Mouse (Mus musculus) heart, embryonic 16.5 days (tissue): Measurements from ENCODE around the gene Ccng2. TPM values are rescaled to one million over a fixed set of nuclear protein-coding genes. Genes with fewer than 3 reads are reported as not detected.

Experiments used
- ATAC-seq: fragments of 200-750 bp; cut with Nextera tagmentation; replicated peaks from 2 replicates; pipeline ENCODE4 v1.8.0; 2017; ENCODE audit warnings: moderate number of reproducible peaks; ENCODE audit not compliant: insufficient read depth, low FRiP score; ENCODE audit errors: extremely low read depth
- H3K27ac ChIP-seq: fragments of 300-500 bp; sonication (generic); 2 replicates; pipeline ENCODE4 v1.5.1; 2014; ENCODE audit warnings: mild to moderate bottlenecking, low read length, control low read depth, moderate library complexity
- H3K27me3 ChIP-seq: fragments of 300-500 bp; sonication (generic); 2 replicates; pipeline ENCODE4 v1.6.1; 2014; ENCODE audit warnings: low read length, mixed read lengths; ENCODE audit not compliant: control insufficient read depth, insufficient read depth
- H3K36me3 ChIP-seq: fragments of 300-500 bp; sonication (generic); 2 replicates; pipeline ENCODE4 v1.6.1; 2014; ENCODE audit not compliant: control insufficient read depth, insufficient read depth
- H3K4me1 ChIP-seq: fragments of 300-500 bp; sonication (generic); 2 replicates; pipeline ENCODE4 v1.6.1; 2014; ENCODE audit warnings: low read length, mixed read lengths; ENCODE audit not compliant: control insufficient read depth, insufficient read depth
- H3K4me2 ChIP-seq: fragments of 300-500 bp; sonication (generic); 2 replicates; pipeline ENCODE4 v1.6.1; 2014; ENCODE audit warnings: low read depth, mild to moderate bottlenecking, control low read depth, low read length
- H3K4me3 ChIP-seq: fragments of 300-500 bp; sonication (generic); 2 replicates; pipeline ENCODE4 v1.5.1; 2014; ENCODE audit warnings: mild to moderate bottlenecking, control low read depth, low read length
- H3K9ac ChIP-seq: fragments of 300-500 bp; sonication (generic); 2 replicates; pipeline ENCODE4 v1.6.1; 2014; ENCODE audit warnings: low read length, control low read depth
- H3K9me3 ChIP-seq: fragments of 300-500 bp; sonication (generic); replicated peaks from 2 replicates; pipeline ENCODE4 v1.6.1; 2016; ENCODE audit warnings: low read length; ENCODE audit not compliant: control insufficient read depth
- WGBS: fragments of 180-500 bp; shearing (Covaris S2); extraction: QIAGEN DNeasy Blood & Tissue Kit; methylation state at CpG from one replicate; pipeline ENCODE4 v1.1.7; 2014; 5-methylcytosine and 5-hydroxymethylcytosine counted together
- polyA plus RNA-seq: library from polyadenylated mRNA; unstranded; fragments of >200 nt; fragmentation: Nextera tagmentation; extraction: Ambion mirVana; gene quantifications from 2 replicates; pipeline ENCODE4 v1.2.1, GENCODE M21; 2015

The Ccng2 gene
- 38.3 and 46.9 TPM in 2 replicates for polyA plus RNA-seq

DNA sequence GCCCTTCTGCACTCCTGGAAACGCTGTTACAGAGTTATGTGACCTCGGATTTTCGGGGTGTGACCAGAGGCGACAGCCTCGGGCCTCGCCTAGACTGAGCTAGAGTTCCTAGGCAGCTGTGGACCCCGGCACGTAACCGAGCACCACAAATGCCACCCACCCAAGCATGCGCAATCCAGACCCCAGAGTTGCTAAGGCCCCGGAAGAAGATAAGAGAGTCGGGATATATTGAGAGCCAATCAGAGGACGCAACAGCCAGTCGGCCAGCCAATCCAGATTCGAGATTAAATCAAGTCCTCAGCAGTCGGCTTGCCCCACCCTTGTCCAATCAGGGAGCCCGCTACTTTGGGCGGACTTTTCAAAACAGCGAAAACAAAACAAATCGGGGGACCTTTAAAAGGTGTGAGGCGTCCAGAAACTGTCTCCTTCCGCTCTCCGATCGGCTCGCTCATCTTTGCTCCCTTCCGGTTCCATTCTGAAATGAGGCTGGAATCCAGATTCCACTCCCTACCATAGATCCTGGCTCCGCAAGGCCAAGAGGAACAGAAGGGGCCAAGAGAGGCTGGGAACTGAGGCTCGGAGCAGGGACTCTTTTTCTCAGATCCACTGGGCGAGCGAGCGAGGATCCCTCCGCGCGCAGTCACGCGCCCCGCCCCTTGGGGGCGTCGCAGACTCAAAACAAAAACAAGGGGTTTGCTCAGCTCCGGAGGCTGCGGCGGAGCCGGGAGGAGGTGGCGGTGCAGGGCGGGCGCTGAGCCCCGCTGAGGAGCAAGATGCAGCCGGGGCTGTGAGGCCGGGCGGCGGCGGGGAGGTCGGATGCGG, at the start of gene Ccng2:
Gene Ccng2 (plus strand): TSS at position 375 of the 822 bp plus-strand sequence.
- peak within 1 kb of the TSS; percentile 95 for H3K27ac ChIP-seq
- ATAC-seq = peak; percentile 92
- no peaks in the 10 kb centered on the region for H3K9me3 ChIP-seq
- under 1% methylated on average over 54 of the region's 54 CpGs for WGBS
- H3K9ac ChIP-seq = peak within 1 kb of the TSS; percentile 94
- no peaks in the 10 kb centered on the region for H3K27me3 ChIP-seq
- H3K4me3 ChIP-seq = peak within 1 kb of the TSS; percentile 84
- H3K36me3 ChIP-seq = peaks cover 14% of the 10 kb centered on the region
- H3K4me2 ChIP-seq = peak within 1 kb of the TSS; percentile 78
- peaks cover 21% of the 10 kb centered on the region for H3K4me1 ChIP-seq

DNA sequence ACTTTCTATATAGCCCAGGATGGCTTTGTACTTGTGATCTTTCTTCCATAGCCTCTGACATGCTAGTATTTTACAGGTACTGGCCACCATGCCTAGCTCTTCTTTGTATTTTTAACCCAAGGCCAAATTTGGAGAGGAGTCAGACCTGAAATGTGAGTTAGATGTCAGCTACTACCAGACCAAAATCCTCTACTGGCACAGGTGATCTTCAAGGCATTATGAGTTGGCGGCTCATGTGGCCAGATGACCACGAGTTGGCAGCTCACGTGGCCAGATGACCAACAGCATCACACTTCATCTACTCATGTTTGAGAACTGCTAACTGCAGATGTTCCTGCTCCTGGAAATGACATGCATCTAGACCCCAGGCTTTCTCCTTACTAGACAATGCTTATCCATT, 48.7 kb upstream of the Ccng2 start:
- no peak overlapping the region for H3K9ac ChIP-seq
- H3K9me3 ChIP-seq = no peaks in the 10 kb centered on the region
- no peak overlapping the region for H3K4me3 ChIP-seq
- H3K4me1 ChIP-seq = no peaks in the 10 kb centered on the region
- no peak overlapping the region for H3K4me2 ChIP-seq
- H3K27ac ChIP-seq = no peak overlapping the region
- no peaks in the 10 kb centered on the region for H3K36me3 ChIP-seq
- no peak for ATAC-seq
- H3K27me3 ChIP-seq = no peaks in the 10 kb centered on the region
- 78% methylated on average over 3 of the region's 3 CpGs for WGBS

DNA sequence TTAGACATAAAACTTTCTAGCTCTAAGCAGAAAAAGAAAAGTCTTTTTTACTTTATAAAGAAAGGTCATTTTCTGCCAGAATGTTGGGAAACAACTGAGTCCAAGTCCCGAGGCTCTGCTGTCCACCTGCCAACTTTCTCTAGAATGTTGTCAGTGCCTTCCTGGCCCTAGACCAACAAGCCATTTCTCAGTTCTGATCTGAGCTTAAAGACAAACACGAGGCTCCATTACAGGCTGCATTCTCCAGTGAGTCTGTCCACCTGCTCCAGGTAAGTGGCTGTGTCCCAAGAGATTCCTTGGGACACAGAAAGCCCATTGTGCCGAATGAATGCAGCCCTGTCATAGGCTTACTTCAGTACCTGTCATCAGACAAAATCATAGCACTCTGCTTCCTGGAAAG, 45.4 kb upstream of the Ccng2 start:
- no peaks in the 10 kb centered on the region for H3K27me3 ChIP-seq
- no peak overlapping the region for H3K27ac ChIP-seq
- no peak overlapping the region for H3K4me3 ChIP-seq
- ATAC-seq = no peak
- H3K9ac ChIP-seq = no peak overlapping the region
- no peaks in the 10 kb centered on the region for H3K4me1 ChIP-seq
- H3K36me3 ChIP-seq = no peaks in the 10 kb centered on the region
- H3K4me2 ChIP-seq = no peak overlapping the region
- 41% methylated on average over 3 of the region's 3 CpGs for WGBS
- H3K9me3 ChIP-seq = no peaks in the 10 kb centered on the region

DNA sequence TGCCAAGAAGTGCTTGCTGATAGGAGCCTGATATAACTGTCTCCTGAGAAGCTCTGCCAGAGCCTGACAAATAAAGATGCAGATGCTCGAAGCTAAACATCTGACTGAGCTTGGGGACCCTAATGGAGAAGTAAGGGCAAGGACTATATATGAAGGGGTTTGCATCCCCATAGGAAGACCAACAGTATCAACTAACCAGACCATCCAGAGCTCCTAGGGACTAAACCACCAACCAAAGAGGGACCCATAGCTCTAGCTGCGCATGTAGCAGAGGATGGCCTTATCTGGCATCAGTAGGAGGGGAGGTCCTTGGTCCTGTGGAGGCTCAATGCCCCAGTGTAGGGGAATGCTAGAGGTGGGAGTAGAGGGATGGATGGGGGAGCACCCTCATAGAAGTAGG, 42.5 kb upstream of the Ccng2 start:
- H3K4me1 ChIP-seq = no peaks in the 10 kb centered on the region
- no peak overlapping the region for H3K9ac ChIP-seq
- no peaks in the 10 kb centered on the region for H3K9me3 ChIP-seq
- ATAC-seq = no peak
- H3K4me2 ChIP-seq = no peak overlapping the region
- no peaks in the 10 kb centered on the region for H3K27me3 ChIP-seq
- H3K27ac ChIP-seq = no peak overlapping the region
- WGBS = 56% methylated on average over 2 of the region's 2 CpGs
- H3K4me3 ChIP-seq = no peak overlapping the region
- no peaks in the 10 kb centered on the region for H3K36me3 ChIP-seq

DNA sequence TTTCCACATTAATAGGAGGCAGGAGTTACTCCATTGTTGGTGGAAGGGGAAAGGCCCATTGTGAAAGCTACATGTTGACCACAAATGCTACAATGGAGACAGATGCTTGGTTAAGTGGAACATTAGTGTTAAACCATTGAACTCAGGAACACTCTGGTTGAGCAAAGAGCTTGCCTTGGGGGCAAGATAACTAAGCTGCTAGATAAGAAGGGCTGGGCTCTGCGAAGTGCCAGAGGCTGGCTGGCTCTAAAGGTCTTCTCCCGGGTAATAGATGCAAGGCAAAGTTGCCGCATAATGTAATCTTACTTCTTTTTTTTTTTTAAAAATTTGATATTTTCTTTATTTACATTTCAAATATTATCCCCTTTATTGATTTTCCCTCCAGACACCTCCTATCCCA, 39.9 kb upstream of the Ccng2 start:
- Histone ChIP-seq H3K4me1 (no peaks in the 10 kb centered on the region), H3K27me3 (no peaks in the 10 kb centered on the region), H3K9ac (no peak overlapping the region), H3K9me3 (no peaks in the 10 kb centered on the region), H3K27ac (no peak overlapping the region), H3K4me2 (no peak overlapping the region), H3K36me3 (no peaks in the 10 kb centered on the region), H3K4me3 (no peak overlapping the region)
- no peak for ATAC-seq
- 74% methylated on average over 3 of the region's 3 CpGs for WGBS

DNA sequence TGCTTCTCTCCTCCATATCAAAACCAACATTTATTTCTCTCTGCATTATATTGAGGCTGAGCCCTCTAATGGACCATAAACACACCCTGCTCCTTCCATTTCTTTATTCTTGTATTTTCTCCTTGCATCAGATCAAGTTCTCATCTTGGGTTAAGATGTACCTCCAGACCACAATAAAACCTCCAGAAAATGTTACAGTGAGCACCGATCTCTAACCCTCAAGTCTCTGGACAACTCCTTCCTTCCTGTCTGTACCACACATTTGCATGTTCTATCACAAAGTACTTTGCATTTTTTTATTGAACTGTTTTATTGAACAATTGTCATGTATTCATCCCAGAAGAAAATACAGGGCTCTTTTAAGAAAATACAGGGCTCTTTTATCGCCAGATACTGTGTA, 37.5 kb upstream of the Ccng2 start:
- Histone ChIP-seq H3K9me3 (no peaks in the 10 kb centered on the region), H3K4me2 (no peak overlapping the region), H3K27ac (no peak overlapping the region), H3K4me1 (no peaks in the 10 kb centered on the region), H3K27me3 (no peaks in the 10 kb centered on the region), H3K4me3 (no peak overlapping the region), H3K36me3 (no peaks in the 10 kb centered on the region), H3K9ac (no peak overlapping the region)
- ATAC-seq = no peak
- WGBS = 67% methylated on average over 2 of the region's 2 CpGs

DNA sequence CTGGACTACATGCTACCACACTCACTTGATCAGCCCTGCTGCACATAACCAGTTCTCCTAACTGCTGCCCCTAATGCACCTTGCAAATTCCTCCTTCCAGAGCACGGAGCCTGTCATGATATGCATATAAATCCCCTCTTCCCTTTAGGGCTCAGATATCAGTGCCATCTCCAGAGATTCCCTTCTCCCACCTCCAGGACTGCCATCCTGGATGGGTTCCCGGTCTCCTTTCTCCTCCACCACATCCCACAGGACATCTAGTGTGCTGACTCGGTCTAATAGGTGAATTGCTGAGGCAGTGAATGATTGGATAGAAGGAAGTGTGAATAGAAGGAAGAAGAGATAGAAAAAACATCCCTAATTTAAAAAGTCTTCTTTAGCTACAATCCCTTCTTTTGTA, 35.3 kb upstream of the Ccng2 start:
- ATAC-seq = no peak

DNA sequence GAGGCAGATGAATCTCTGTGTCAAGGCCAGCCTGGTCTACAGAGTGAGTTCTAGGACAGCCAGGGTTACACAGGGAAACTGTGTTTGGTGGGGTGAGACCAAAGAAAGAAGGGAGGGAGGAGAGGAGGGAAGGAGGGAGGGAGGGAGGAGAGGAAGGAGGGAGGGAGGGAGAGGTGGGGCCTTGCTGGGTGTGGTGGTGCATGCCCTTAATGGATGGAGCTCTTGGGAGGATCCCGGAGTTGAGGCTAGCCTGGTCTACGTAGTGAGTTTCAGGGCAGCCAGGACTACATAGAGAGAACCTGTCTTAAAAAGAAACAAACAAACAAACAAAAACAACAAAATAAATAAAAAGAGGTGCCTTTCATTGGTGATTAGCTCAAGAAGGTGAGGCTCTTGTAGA, 34.2 kb upstream of the Ccng2 start:
- H3K9me3 ChIP-seq = no peaks in the 10 kb centered on the region
- no peak overlapping the region for H3K4me2 ChIP-seq
- no peak for ATAC-seq
- WGBS = 92% methylated on average over 2 of the region's 2 CpGs
- H3K36me3 ChIP-seq = no peaks in the 10 kb centered on the region
- no peaks in the 10 kb centered on the region for H3K27me3 ChIP-seq
- no peak overlapping the region for H3K4me3 ChIP-seq
- no peak overlapping the region for H3K9ac ChIP-seq
- H3K27ac ChIP-seq = no peak overlapping the region
- no peaks in the 10 kb centered on the region for H3K4me1 ChIP-seq

More for the DNA sequence above, 35.3 kb upstream of the Ccng2 start:
- Histone ChIP-seq H3K9ac (no peak overlapping the region), H3K9me3 (no peaks in the 10 kb centered on the region), H3K4me3 (no peak overlapping the region), H3K27me3 (no peaks in the 10 kb centered on the region), H3K27ac (no peak overlapping the region), H3K4me2 (no peak overlapping the region), H3K36me3 (no peaks in the 10 kb centered on the region), H3K4me1 (no peaks in the 10 kb centered on the region)
- WGBS = 65% methylated on average over 3 of the region's 3 CpGs

DNA sequence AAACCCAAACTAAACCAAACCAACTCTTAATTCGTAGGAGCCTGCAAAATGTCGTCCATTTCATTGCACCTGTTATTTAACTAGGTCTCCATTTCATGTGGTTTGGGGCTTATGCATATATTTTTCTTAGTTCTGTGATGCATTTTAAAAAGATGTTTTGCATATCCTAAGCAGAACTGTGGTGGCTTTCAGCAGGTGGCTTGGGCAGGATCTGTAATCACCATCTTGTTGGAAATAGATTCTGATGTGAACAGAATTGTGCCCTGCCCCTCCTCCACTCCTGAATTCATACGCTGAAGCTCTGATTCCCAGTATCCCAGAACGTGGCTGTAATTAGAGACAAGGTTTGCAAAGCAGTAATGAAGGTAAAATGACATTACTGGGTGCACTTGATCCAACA, 32.9 kb upstream of the Ccng2 start:
- no peak for ATAC-seq
- Histone ChIP-seq H3K9me3 (no peaks in the 10 kb centered on the region), H3K27me3 (no peaks in the 10 kb centered on the region), H3K36me3 (no peaks in the 10 kb centered on the region), H3K4me3 (no peak overlapping the region), H3K27ac (no peak overlapping the region), H3K9ac (no peak overlapping the region), H3K4me1 (no peaks in the 10 kb centered on the region), H3K4me2 (no peak overlapping the region)
- WGBS = 68% methylated on average over 4 of the region's 4 CpGs
